Mouse (Mus musculus) left cerebral cortex, adult 2 months (tissue): Measurements from ENCODE around the gene Gmip. TPM values are rescaled to one million over a fixed set of nuclear protein-coding genes. Genes with fewer than 3 reads are reported as not detected.

ENCODE experiments used
- DNase-seq, 2 experiments: peaks; one replicate each; pipeline ENCODE4 v3.0.0; 2021 to 2022; ENCODE audit warnings: low spot score in 2 of 2, mixed read lengths in 1 of 2; ENCODE audit errors: extremely low spot score in 1 of 2
- H3K27ac ChIP-seq: fragments of 200-600 bp; 2 replicates; pipeline ENCODE4 v1.8.1; 2022
- H3K4me3 ChIP-seq: fragments of 200-600 bp; 2 replicates; pipeline ENCODE4 v1.8.1; 2022
- CTCF ChIP-seq: fragments of 200-600 bp; IDR thresholded peaks from 2 replicates; pipeline ENCODE4 v1.8.1; 2022; ENCODE audit warnings: antibody characterized with exemption, mild to moderate bottlenecking, moderate library complexity
- intact Hi-C: fragments of 180-260 bp; cut with DNase I; formaldehyde crosslinking; loops from one replicate; pipeline ENCODE4 v1.15.1; 2025
- total RNA-seq, 2 experiments: library from RNA; stranded (reverse); gene quantifications; 2 replicates each; pipeline ENCODE4 v1.2.3; 2021

The Gmip gene
- total RNA-seq, 2 experiments from 2014 or later = 13.1 to 22.5 TPM

DNA sequence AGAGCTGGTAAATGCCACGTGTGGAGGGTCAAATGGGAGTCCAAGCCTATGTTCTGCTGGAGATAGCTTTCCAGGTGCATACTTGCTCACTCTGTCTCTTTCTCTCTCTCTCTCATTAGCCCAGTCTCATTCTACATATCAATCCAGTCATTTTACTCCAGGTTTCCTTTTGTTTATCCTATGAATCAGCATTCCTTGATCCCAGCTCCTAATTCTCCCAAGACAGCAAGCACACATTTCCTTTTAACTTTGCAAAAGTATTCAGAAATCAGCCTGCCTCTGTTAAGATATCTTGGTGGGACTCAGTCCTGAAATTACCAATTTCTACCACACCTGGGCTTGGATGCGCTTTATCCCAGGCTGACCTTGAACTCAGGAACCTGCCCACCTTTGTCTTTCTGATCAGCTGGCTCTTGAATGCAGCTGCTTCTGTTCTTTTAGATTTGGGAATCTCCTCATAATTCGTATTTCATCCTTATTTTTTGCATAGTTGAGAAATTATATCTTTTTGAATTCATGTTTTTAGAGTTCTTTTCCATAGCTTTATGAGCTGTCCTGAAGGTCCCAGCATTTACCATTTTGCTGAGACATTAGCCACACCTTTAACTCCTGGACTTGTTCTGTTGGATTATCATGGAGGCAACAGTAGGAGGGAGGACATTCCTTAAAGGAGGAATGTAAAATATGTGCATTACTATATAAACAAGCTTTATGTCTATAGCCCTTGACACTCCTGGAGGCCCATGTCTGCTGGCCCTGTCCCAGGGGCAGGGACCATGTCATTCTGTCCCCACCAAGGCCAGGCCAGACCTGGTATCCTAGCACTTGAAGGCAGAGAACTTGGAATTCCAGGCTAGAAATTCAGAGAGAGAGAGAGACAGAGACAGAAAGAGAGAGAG lies 38.9 kb downstream of the Gmip start:
- no peak for DNase-seq
- intact Hi-C loops = no loop called here
- H3K4me3 ChIP-seq = no peak overlapping the region
- no peak overlapping the region for H3K27ac ChIP-seq
- TF ChIP-seq CTCF = no peak

DNA sequence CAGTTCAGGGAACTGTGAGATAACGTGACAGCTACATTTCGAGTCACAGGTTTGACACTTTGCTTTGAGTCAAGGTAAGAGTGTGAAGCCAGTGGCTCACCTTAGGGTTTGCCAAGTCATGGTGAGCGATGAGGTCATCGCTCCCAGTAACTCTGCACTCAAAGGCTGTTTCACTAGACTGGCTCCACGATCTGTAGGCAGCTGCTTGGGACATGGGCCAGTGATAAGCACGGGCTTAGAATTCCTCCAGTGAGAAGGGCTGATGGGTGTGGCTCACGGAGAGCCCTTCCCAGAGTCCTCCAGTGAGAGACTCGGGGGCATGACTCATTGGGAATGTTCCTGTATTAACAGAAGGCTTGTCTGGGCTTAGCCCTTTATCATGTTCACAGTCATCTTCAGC lies 40.5 kb downstream of the Gmip start:
- Histone ChIP-seq H3K27ac (no peak overlapping the region), H3K4me3 (no peak overlapping the region)
- TF ChIP-seq CTCF = no peak
- no peak for DNase-seq
- intact Hi-C loops = no loop called here

DNA sequence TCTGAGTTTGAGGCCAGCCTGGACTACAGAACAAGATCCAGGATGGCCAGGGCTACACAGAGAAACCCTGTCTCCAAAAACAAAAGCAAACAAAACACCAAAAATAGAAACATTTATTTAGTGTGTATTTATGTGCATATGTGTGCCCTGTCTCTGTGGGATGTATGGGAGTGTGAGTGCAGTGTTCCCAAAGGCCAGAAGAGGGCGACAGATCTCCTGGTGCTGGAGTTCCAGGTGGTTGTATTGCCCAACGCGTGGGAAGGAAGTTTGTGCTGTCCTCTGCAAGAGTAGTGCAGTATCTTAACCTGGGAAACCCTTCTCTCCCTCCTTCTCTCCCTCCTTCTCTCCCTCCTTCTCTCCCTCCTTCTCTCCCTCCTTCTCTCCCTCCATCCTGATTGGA lies 41.4 kb downstream of the Gmip start:
- DNase-seq = no peak

DNA sequence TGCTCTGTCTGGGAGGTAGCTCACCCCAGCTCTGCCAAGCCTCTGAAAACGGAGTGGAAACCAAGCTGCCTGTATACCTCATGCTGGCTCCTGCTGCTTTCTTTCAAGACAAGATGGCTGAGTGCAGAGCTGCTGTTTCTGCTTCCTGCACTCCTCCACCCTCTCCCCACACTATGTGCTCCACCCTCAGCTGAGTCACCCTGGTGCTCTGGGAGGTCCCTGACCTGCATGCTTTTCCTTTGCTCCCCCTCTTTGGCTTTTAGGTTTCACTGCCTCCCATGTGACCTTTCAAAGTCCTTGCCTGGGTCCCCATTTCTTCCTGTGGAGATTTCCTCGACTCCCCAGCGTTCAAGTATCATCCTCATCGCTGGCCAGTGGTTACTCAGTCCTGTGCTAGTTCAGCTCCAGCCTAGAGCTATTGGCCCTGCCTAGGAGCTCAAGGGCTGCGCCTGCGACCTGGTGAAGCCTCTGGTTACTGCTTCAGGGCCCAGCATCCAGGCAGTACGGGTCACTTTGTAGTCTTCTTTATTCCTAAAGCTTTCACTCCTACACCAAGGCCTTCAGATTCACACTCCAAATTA lies 42.5 kb downstream of the Gmip start:
- TF ChIP-seq CTCF = no peak
- no peak overlapping the region for H3K27ac ChIP-seq
- intact Hi-C loops = no loop called here
- no peak for DNase-seq
- H3K4me3 ChIP-seq = no peak overlapping the region

More for the DNA sequence above, 41.4 kb downstream of the Gmip start:
- no peak; the same call in 1 of the 2 replicates for TF ChIP-seq CTCF
- intact Hi-C loops = no loop called here
- no peak overlapping the region for H3K27ac ChIP-seq
- no peak overlapping the region for H3K4me3 ChIP-seq

DNA sequence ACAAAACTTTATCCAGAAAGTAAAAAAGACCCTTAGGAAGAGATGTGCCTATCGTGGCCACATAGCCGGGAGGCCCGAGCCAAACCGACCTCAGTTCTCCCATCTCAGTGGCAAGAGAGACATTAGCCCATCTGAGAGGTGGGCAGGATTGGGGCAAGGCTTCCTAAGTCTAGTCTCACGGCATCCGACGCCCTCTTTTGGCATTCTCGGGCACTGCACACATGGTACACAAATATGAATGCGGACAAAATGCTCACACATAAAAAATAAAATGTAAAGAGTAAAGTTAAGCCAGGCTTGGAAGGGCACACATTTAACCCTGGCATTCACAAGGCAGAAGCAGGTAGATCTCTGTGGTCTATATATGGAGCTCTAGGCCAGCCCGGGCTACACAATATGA lies 45.4 kb downstream of the Gmip start:
- TF ChIP-seq CTCF = no peak
- no peak overlapping the region for H3K27ac ChIP-seq
- DNase-seq = no peak
- intact Hi-C loops = no loop called here
- H3K4me3 ChIP-seq = no peak overlapping the region

DNA sequence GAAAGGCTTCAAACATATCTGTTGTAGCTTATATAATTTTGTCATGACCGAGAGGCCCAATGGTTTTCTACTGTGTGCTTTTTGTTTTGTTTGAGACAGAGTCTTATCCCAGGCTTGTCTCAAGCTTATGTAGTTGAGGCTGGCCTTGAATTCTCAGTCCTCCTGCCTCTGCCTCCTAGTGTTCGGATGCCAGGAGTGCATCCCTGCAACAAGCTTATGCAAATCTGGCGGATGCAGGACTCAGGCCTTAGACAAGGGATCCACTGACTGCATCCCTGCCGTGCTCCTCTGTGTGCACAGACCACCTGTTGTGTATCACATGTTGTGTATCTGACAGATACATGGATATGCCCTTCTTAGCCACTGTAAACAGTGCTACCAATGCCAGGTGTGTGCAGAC lies 52.3 kb downstream of the Gmip start:
- intact Hi-C loops = loop anchor here (10.0 kb wide), 1 partner anchor 526 kb away; no protein-coding TSS in a partner anchor
- no peak; the same call in none of the 2 replicates for TF ChIP-seq CTCF
- Histone ChIP-seq H3K4me3 (no peak overlapping the region), H3K27ac (no peak overlapping the region)
- DNase-seq = no peak

DNA sequence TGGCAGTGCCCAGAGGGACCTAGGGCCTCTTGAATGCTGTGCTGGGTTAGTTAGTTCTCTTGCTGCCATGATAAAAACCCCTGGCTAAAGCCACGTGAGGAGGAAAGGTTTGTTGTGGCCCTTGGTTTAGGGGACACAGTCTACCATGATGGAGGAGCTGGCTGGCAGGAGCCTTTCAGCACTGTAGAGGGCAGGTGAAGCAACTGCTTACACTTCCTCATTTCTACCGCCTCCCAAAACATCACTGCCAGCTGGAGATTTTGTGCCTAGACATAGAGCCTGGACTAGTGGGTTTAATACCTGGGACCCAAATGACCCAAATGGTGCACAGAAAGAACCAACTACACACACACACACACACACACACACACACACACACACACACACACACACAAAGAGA lies 52.8 kb downstream of the Gmip start:
- no peak for DNase-seq
- no peak overlapping the region for H3K27ac ChIP-seq
- intact Hi-C loops = loop anchor here (10.0 kb wide), 1 partner anchor 526 kb away; no protein-coding TSS in a partner anchor
- no peak overlapping the region for H3K4me3 ChIP-seq
- no peak for TF ChIP-seq CTCF

DNA sequence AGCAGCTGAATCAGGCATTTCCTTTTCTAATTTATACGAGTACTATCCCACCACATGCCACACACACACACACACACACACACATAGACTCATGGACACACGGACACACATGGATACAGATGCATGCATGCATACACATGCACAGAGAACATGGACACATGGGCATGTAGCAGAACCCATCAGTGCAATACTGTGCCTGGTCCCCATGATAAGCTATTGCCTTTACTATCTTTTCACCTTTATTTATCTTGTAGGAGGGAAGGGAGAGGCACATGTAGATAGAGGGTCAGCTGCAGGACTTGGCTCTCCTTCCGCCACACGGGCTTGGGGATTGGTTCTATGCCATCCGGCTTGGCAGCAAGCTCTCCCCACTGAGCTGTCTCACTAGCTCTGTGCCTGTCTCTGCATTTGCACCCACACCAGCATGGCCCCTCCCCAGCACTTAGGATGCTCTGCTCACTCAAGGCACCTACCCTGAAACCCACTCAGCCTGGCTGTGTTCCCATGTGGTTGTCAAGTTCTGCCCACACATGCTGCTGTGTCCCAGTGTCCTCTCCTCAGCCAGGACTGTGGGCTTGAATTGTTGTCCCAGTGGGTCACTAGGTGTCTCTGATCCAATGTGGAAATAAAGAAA lies 55.0 kb downstream of the Gmip start:
- no peak for DNase-seq
- Histone ChIP-seq H3K27ac (no peak overlapping the region), H3K4me3 (no peak overlapping the region)
- intact Hi-C loops = loop anchor here (10.0 kb wide), 1 partner anchor 529 kb away; no protein-coding TSS in a partner anchor
- TF ChIP-seq CTCF = no peak

DNA sequence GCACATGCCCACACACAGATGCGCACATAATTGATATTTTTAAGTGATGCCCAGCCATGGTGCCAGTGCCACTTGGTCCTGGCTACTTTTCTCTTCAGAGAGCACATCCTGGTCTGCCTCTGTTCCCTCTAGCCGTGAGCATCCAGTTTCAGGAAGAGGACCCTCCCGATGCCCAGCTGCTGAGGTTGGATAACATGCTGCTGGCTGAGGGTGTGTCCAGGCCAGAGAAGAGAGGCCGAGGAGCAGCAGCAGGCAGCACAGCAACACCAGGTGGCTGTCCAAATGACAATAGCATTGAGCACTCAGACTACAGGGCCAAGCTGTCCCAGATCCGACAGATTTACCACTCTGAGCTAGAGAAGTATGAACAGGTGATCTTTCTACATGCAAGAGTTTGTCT lies 55.7 kb downstream of the Gmip start:
- TF ChIP-seq CTCF = no peak
- Histone ChIP-seq H3K4me3 (no peak overlapping the region), H3K27ac (no peak overlapping the region)
- no peak for DNase-seq
- intact Hi-C loops = loop anchor here (10.0 kb wide), 1 partner anchor 529 kb away; no protein-coding TSS in a partner anchor

DNA sequence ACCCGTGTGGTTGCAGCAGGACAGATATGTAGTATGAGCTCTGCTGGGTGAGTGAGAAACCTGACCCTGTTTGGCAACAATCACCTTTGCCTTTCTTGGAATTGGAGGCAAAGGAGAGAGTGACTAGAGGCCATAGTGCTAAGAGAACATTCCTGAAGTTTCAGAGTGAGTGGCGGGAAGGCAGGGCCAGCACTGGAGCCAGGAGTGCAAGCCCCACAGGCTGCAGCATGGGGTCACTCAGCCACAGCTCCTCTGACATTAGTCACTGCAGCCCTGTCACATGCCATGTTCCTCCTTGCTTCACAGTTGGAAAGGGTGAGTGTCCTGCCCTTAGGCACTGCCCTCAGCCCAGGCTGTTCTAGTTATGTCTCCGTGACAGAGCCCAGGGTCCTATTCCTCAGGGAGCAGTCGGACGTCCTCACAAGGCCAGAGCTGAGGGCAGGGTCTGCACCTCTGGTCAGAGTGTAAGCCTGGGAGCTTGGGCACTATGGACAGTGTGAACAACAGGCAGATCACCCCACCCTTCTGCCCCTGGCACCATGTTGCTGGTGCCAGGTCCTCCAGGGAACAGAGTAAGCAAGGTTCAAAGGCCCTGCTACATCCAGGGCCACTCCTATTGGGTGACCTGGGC lies 59.3 kb downstream of the Gmip start:
- H3K4me3 ChIP-seq = no peak overlapping the region
- no peak for DNase-seq
- no peak overlapping the region for H3K27ac ChIP-seq
- intact Hi-C loops = loop anchor here (10.0 kb wide), 1 partner anchor 533 kb away; no protein-coding TSS in a partner anchor
- TF ChIP-seq CTCF = no peak

DNA sequence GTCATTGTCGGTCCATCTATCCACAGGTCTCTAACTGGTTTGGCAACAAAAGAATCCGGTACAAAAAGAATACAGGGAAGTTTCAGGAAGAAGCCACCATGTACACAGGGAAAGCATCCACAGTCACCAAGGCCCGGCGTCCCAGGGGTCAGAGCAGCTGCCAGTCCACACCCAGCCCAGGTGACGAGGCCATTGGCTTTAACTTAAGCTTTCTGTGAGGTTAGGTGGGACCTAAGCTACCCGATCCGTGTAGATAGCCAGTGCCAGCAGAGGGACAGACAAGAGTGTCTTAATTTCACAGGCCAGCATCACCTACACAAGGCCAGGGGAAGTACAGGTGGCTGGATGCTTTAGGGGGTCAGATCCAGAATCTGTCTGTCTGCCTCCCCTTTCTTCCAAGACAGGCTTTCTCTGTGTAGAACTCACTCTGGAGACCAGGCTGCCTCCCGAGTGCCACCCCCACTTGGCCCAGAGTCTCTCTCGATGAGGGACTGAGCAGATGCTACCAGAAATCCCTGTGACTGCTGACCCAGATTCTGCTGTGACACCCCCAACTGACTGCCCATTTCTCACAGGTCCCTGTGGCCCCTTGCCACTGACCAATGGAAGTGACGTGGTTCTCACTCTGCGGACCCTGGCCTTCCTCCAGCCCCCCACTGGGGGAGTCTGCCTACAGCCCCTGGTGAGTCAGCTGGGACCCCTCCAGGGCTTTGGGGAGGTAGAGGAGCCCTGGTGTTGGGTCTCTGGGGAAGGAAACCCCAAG lies 61.7 kb downstream of the Gmip start:
- DNase-seq = no peak
- TF ChIP-seq CTCF = no peak
- Histone ChIP-seq H3K4me3 (no peak overlapping the region), H3K27ac (no peak overlapping the region)
- intact Hi-C loops = loop anchor here (5.0 kb wide), 1 partner anchor 127 kb away; the partner anchor contains the start of gene Gatad2a
